34 mouse cellular contexts compared by ENCODE assay signal in the genomic region with DNA sequence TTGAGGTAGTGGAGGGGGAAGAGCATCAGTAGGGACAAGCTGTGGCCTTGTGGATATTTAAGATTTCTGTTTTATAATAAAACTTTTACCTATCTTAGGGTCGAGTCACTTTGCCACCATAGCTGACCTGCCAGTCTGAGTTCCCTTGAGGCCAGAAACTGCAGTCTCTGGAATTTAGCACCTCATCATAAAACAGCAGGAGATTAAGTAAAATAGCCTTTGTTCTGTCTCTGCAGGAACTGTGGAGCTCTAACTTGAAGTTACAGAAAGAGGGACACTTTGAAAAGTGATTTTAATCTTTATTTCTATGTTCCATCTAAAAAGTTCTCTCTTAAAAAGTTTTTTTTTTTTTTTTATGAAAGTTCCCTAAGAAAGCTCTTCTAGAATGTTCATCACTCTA.
"Had no signal": no experiment of that assay in that cellular context is flagged by ENCODE, and none has a peak within 500 bp of the region (broad histone marks: within the 10 kb centered on the region; RNA-seq: fewer than 3 reads in every experiment).

No protein-coding gene starts in this region.

- H3K4me3 ChIP-seq: heart, embryonic 10.5 days; heart, embryonic 12.5 days; heart, embryonic 13.5 days; heart, embryonic 15.5 days; hindbrain, embryonic 10.5 days; hindbrain, embryonic 12.5 days; hindbrain, embryonic 13.5 days; hindbrain, embryonic 15.5 days; intestine, embryonic 15.5 days; kidney, embryonic 15.5 days; layer of hippocampus, adult 2 months; left cerebral cortex, adult 2 months had no signal

- H3K36me3 ChIP-seq: heart, embryonic 10.5 days; heart, embryonic 12.5 days; heart, embryonic 13.5 days; heart, embryonic 15.5 days; hindbrain, embryonic 10.5 days; hindbrain, embryonic 12.5 days; hindbrain, embryonic 13.5 days; hindbrain, embryonic 15.5 days; intestine, embryonic 15.5 days; kidney, embryonic 15.5 days had no signal

- DNase-seq: heart, postnatal 10 days; heart, postnatal 14 days; heart, postnatal 36 days; heart, postnatal 4 days; kidney, adult 11 months; kidney, adult 18-20 months; kidney, adult 2 months; kidney, adult 8-10 months; kidney, adult 9 months; kidney, postnatal 10 days; kidney, postnatal 14 days; kidney, postnatal 25 days; kidney, postnatal 36 days; kidney, postnatal 4 days; layer of hippocampus, adult 9-11 months had no signal

- ATAC-seq: hindbrain, embryonic 16.5 days; hindbrain, postnatal 0 days; inflammation-experienced regulatory T-cells, adult 6 months; intestine, embryonic 15.5 days; intestine, postnatal 0 days had no signal

- H3K27ac ChIP-seq: heart, embryonic 10.5 days; heart, embryonic 13.5 days; heart, embryonic 15.5 days; hindbrain, embryonic 10.5 days; hindbrain, embryonic 12.5 days; hindbrain, embryonic 13.5 days; hindbrain, embryonic 14.5 days; hindbrain, embryonic 15.5 days; hindbrain, postnatal 0 days; intestine, embryonic 15.5 days; kidney, embryonic 15.5 days; kidney, postnatal 0 days; layer of hippocampus, adult 2 months; left cerebral cortex, adult 2 months had no signal

- H3K4me2 ChIP-seq: heart, embryonic 11.5 days; heart, embryonic 12.5 days; heart, embryonic 13.5 days; heart, embryonic 15.5 days; hindbrain, embryonic 12.5 days; hindbrain, embryonic 13.5 days; hindbrain, embryonic 14.5 days; hindbrain, embryonic 15.5 days; intestine, embryonic 15.5 days; kidney, embryonic 15.5 days had no signal

- H3K4me1 ChIP-seq: heart, embryonic 10.5 days; heart, embryonic 12.5 days; heart, embryonic 13.5 days; heart, embryonic 15.5 days; hindbrain, embryonic 10.5 days; hindbrain, embryonic 12.5 days; hindbrain, embryonic 13.5 days; hindbrain, embryonic 15.5 days; intestine, embryonic 15.5 days; kidney, embryonic 15.5 days had no signal

- H3K9ac ChIP-seq: heart, embryonic 12.5 days; heart, embryonic 13.5 days; heart, embryonic 15.5 days; hindbrain, embryonic 12.5 days; hindbrain, embryonic 13.5 days; hindbrain, embryonic 14.5 days; hindbrain, embryonic 15.5 days; intestine, embryonic 15.5 days; kidney, embryonic 15.5 days had no signal

- H3K9me3 ChIP-seq: heart, embryonic 10.5 days; heart, embryonic 12.5 days; heart, embryonic 13.5 days; heart, embryonic 15.5 days; hindbrain, embryonic 10.5 days; hindbrain, embryonic 12.5 days; hindbrain, embryonic 13.5 days; hindbrain, embryonic 15.5 days; intestine, embryonic 15.5 days; kidney, embryonic 15.5 days had no signal

- H3K27me3 ChIP-seq: heart, embryonic 12.5 days; heart, embryonic 13.5 days; heart, embryonic 15.5 days; hindbrain, embryonic 12.5 days; hindbrain, embryonic 13.5 days; hindbrain, embryonic 15.5 days; intestine, embryonic 15.5 days; kidney, embryonic 15.5 days had no signal
